In genomic region chr6:48555956-48556355, GRCm38 (mm10) we compare ENCODE assay signal across 12 mouse cellular contexts. TPM values are rescaled to one million over a fixed set of nuclear protein-coding genes. Genes with fewer than 3 reads are reported as not detected.
DNase-seq lines count a peak whose midpoint lies in the region; ATAC-seq and TF ChIP-seq lines count a peak whose summit lies in the region.
"Had no signal": no experiment of that assay in that cellular context is flagged by ENCODE, and none has a peak within 500 bp of the region (broad histone marks: within the 10 kb centered on the region; RNA-seq: fewer than 3 reads in every experiment).

No protein-coding gene starts in this region.

- peak overlapping the region; percentile 70 for H3K4me2 ChIP-seq in forebrain, embryonic 12.5 days
- H3K4me2 ChIP-seq in forebrain, embryonic 15.5 days (replicated peaks): no peak overlapping the region
- 0 out of 2 replicates have a peak overlapping the region, but pooled peaks have one; percentile 84 for H3K4me2 ChIP-seq in limb, embryonic 14.5 days (replicated peaks; ENCODE audit: low read depth, low read length, severe bottlenecking)
- no peak overlapping the region for H3K4me2 ChIP-seq in lung, postnatal 0 days (replicated peaks; ENCODE audit: low read depth, low read length)

- no peak overlapping the region for H3K4me3 ChIP-seq in forebrain, embryonic 12.5 days (replicated peaks)
- H3K4me3 ChIP-seq in forebrain, embryonic 15.5 days: no peak overlapping the region
- H3K4me3 ChIP-seq in megakaryocyte, embryonic 14.5 days (replicated peaks): peak overlapping the region; percentile 53
- no peak overlapping the region for H3K4me3 ChIP-seq in limb, embryonic 14.5 days (replicated peaks; ENCODE audit: low read length)
- no peak overlapping the region for H3K4me3 ChIP-seq in lung, postnatal 0 days (ENCODE audit: low read depth, low read length)

- TF ChIP-seq CTCF in lung, postnatal 0 days (IDR thresholded peaks at IDR 0.05): no peak

- no peaks in the 10 kb centered on the region for H3K27me3 ChIP-seq in forebrain, embryonic 12.5 days
- no peaks in the 10 kb centered on the region for H3K27me3 ChIP-seq in forebrain, embryonic 15.5 days
- H3K27me3 ChIP-seq in megakaryocyte, embryonic 14.5 days (replicated peaks): no peaks in the 10 kb centered on the region
- no peaks in the 10 kb centered on the region for H3K27me3 ChIP-seq in limb, embryonic 14.5 days (ENCODE audit: control insufficient read depth, insufficient read depth, low read length)
- no peaks in the 10 kb centered on the region for H3K27me3 ChIP-seq in lung, postnatal 0 days (replicated peaks; ENCODE audit: insufficient read depth, low read length)

- H3K27ac ChIP-seq in forebrain, embryonic 12.5 days: no peak overlapping the region
- H3K27ac ChIP-seq in forebrain, embryonic 15.5 days (replicated peaks): no peak overlapping the region
- H3K27ac ChIP-seq in limb, embryonic 14.5 days (replicated peaks; ENCODE audit: low read depth, low read length): peak overlapping the region; percentile 97; the same call in 1 of the 2 replicates
- H3K27ac ChIP-seq in lung, postnatal 0 days (ENCODE audit: low read length): no peak overlapping the region

- no peak for TF ChIP-seq POLR2A in limb, embryonic 14.5 days (IDR thresholded peaks at IDR 0.05; ENCODE audit: borderline replicate concordance, extremely low read depth, insufficient read depth, insufficient read length)

- no peak for ATAC-seq in forebrain, embryonic 12.5 days (ENCODE audit: low FRiP score)
- ATAC-seq in forebrain, embryonic 15.5 days (replicated peaks): no peak
- ATAC-seq in megakaryocyte, adult 5-6 weeks (ENCODE audit: poor library complexity, severe bottlenecking): no peak
- no peak for ATAC-seq in limb, embryonic 14.5 days (ENCODE audit: low FRiP score, low read depth)
- no peak for ATAC-seq in lung, postnatal 0 days

- 88% methylated on average over 3 of the region's 3 CpGs for WGBS in forebrain, embryonic 12.5 days
- 91% methylated on average over 3 of the region's 3 CpGs for WGBS in forebrain, embryonic 15.5 days
- 92% methylated on average over 3 of the region's 3 CpGs for WGBS in limb, embryonic 14.5 days
- WGBS in lung, postnatal 0 days: 88% methylated on average over 3 of the region's 3 CpGs

- TF ChIP-seq EP300 in lung, postnatal 0 days (IDR thresholded peaks at IDR 0.05): no peak

- no peak for DNase-seq in limb, embryonic 14.5 days (ENCODE audit: low spot score)
- DNase-seq in ovary, adult 18-20 months (ENCODE audit: low spot score): no peak
- no peak for DNase-seq in testis, postnatal 10 days (ENCODE audit: low spot score)
- DNase-seq in lung, postnatal 0 days (ENCODE audit: low spot score): no peak
- DNase-seq: kidney, adult 2 months had no signal

- H3K9me3 ChIP-seq in forebrain, embryonic 12.5 days: no peaks in the 10 kb centered on the region
- H3K9me3 ChIP-seq in forebrain, embryonic 15.5 days: no peaks in the 10 kb centered on the region
- no peaks in the 10 kb centered on the region for H3K9me3 ChIP-seq in megakaryocyte, embryonic 14.5 days
- H3K9me3 ChIP-seq in limb, embryonic 14.5 days (ENCODE audit: control insufficient read depth, low read length): no peaks in the 10 kb centered on the region
- H3K9me3 ChIP-seq in lung, postnatal 0 days (ENCODE audit: low read length): no peaks in the 10 kb centered on the region

- no peak overlapping the region for H3K9ac ChIP-seq in forebrain, embryonic 12.5 days
- H3K9ac ChIP-seq in forebrain, embryonic 15.5 days (replicated peaks): no peak overlapping the region
- H3K9ac ChIP-seq in limb, embryonic 14.5 days (ENCODE audit: low read depth, low read length, severe bottlenecking): no peak overlapping the region
- H3K9ac ChIP-seq in lung, postnatal 0 days (replicated peaks; ENCODE audit: low read depth): no peak overlapping the region

- peaks cover 16% of the 10 kb centered on the region for H3K4me1 ChIP-seq in forebrain, embryonic 12.5 days
- peaks cover 18% of the 10 kb centered on the region for H3K4me1 ChIP-seq in forebrain, embryonic 15.5 days
- peaks cover 28% of the 10 kb centered on the region for H3K4me1 ChIP-seq in megakaryocyte, embryonic 14.5 days
- peaks cover 8% of the 10 kb centered on the region; the same call in 1 of the 2 replicates for H3K4me1 ChIP-seq in limb, embryonic 14.5 days (ENCODE audit: control insufficient read depth, insufficient read depth, low read length)
- H3K4me1 ChIP-seq in lung, postnatal 0 days (ENCODE audit: insufficient read depth, low read depth, low read length): peaks cover 4% of the 10 kb centered on the region; the same call in 1 of the 2 replicates

- peaks cover 18% of the 10 kb centered on the region for H3K36me3 ChIP-seq in forebrain, embryonic 12.5 days (replicated peaks)
- no peaks in the 10 kb centered on the region for H3K36me3 ChIP-seq in forebrain, embryonic 15.5 days
- H3K36me3 ChIP-seq in megakaryocyte, embryonic 14.5 days (replicated peaks; ENCODE audit: low read length): peaks cover 42% of the 10 kb centered on the region
- no peaks in the 10 kb centered on the region for H3K36me3 ChIP-seq in limb, embryonic 14.5 days (ENCODE audit: control insufficient read depth, insufficient read depth, low read length)
- no peaks in the 10 kb centered on the region for H3K36me3 ChIP-seq in lung, postnatal 0 days (ENCODE audit: insufficient read depth, low read length)

RNA-seq across cellular contexts. Expression of gene Lrrc61, which starts 1.4 kb away (rescaled TPM):
- polyA plus RNA-seq in forebrain, embryonic 12.5 days (2016; fragmentation: Nextera tagmentation; extraction: Ambion mirVana): 16.7 and 21.3 TPM in 2 replicates
- 15.4 and 18.0 TPM in 2 replicates for polyA plus RNA-seq in forebrain, embryonic 15.5 days (2015; fragmentation: Nextera tagmentation; extraction: Ambion mirVana)
- 9.9 and 12.4 TPM in 2 replicates for polyA plus RNA-seq in megakaryocyte, embryonic 14.5 days (2012; ENCODE audit: insufficient read depth, low replicate concordance)
- total RNA-seq in megakaryocyte, adult 5-6 weeks (2015): 13.4 and 14.3 TPM in 2 replicates
- 9.7 and 11.3 TPM in 2 replicates for total RNA-seq in megakaryocyte, adult 5-6 weeks (2017)
- 17.6 and 18.4 TPM in 2 replicates for polyA plus RNA-seq in limb, embryonic 14.5 days (2012; rRNA removed)
- 5.9 and 6.7 TPM in 2 replicates for polyA plus RNA-seq in limb, embryonic 14.5 days (2014; fragmentation: Nextera tagmentation; extraction: Ambion mirVana)
- 4.2 and 4.7 TPM in 2 replicates for polyA plus RNA-seq in lung, postnatal 0 days (2015; fragmentation: Nextera tagmentation; extraction: Ambion mirVana)

RNA-seq across cellular contexts. Expression of gene Rarres2, which starts 16.6 kb away (rescaled TPM):
- 0.74 and 1.2 TPM in 2 replicates for polyA plus RNA-seq in forebrain, embryonic 12.5 days (2016; fragmentation: Nextera tagmentation; extraction: Ambion mirVana)
- 3.0 and 3.4 TPM in 2 replicates for polyA plus RNA-seq in forebrain, embryonic 15.5 days (2015; fragmentation: Nextera tagmentation; extraction: Ambion mirVana)
- polyA plus RNA-seq in megakaryocyte, embryonic 14.5 days (2012; ENCODE audit: insufficient read depth, low replicate concordance): not detected in 2 replicates
- 0.74 TPM in 1 of 2 replicates, not detected in the other for total RNA-seq in megakaryocyte, adult 5-6 weeks (2015)
- total RNA-seq in megakaryocyte, adult 5-6 weeks (2017): 0.15 and 0.94 TPM in 2 replicates
- polyA plus RNA-seq in limb, embryonic 14.5 days (2012; rRNA removed): 15.2 and 19.7 TPM in 2 replicates
- 16.1 and 21.3 TPM in 2 replicates for polyA plus RNA-seq in limb, embryonic 14.5 days (2014; fragmentation: Nextera tagmentation; extraction: Ambion mirVana)
- polyA plus RNA-seq in lung, postnatal 0 days (2015; fragmentation: Nextera tagmentation; extraction: Ambion mirVana): 301 and 319 TPM in 2 replicates

RNA-seq across cellular contexts. Expression of gene Atp6v0e2, which starts 18.5 kb away (rescaled TPM):
- polyA plus RNA-seq in forebrain, embryonic 12.5 days (2016; fragmentation: Nextera tagmentation; extraction: Ambion mirVana): 78.6 and 88.3 TPM in 2 replicates
- polyA plus RNA-seq in forebrain, embryonic 15.5 days (2015; fragmentation: Nextera tagmentation; extraction: Ambion mirVana): 199 and 211 TPM in 2 replicates
- polyA plus RNA-seq in megakaryocyte, embryonic 14.5 days (2012; ENCODE audit: insufficient read depth, low replicate concordance): 2.1 TPM in 1 of 2 replicates, not detected in the other
- not detected in 2 replicates for total RNA-seq in megakaryocyte, adult 5-6 weeks (2015)
- 0.48 TPM in 1 of 2 replicates, not detected in the other for total RNA-seq in megakaryocyte, adult 5-6 weeks (2017)
- 11.0 and 13.1 TPM in 2 replicates for polyA plus RNA-seq in limb, embryonic 14.5 days (2012; rRNA removed)
- 7.8 and 8.7 TPM in 2 replicates for polyA plus RNA-seq in limb, embryonic 14.5 days (2014; fragmentation: Nextera tagmentation; extraction: Ambion mirVana)
- polyA plus RNA-seq in lung, postnatal 0 days (2015; fragmentation: Nextera tagmentation; extraction: Ambion mirVana): 8.4 and 9.1 TPM in 2 replicates

RNA-seq across cellular contexts. Expression of gene Gm45021, which starts 33.5 kb away (rescaled TPM):
- polyA plus RNA-seq in forebrain, embryonic 12.5 days (2016; fragmentation: Nextera tagmentation; extraction: Ambion mirVana): not detected in 2 replicates
- not detected in 2 replicates for polyA plus RNA-seq in forebrain, embryonic 15.5 days (2015; fragmentation: Nextera tagmentation; extraction: Ambion mirVana)
- polyA plus RNA-seq in megakaryocyte, embryonic 14.5 days (2012; ENCODE audit: insufficient read depth, low replicate concordance): not detected in 2 replicates
- total RNA-seq in megakaryocyte, adult 5-6 weeks (2015): not detected in 2 replicates
- not detected in 2 replicates for total RNA-seq in megakaryocyte, adult 5-6 weeks (2017)
- polyA plus RNA-seq in limb, embryonic 14.5 days (2012; rRNA removed): 0.78 TPM in 1 of 2 replicates, not detected in the other
- polyA plus RNA-seq in limb, embryonic 14.5 days (2014; fragmentation: Nextera tagmentation; extraction: Ambion mirVana): 0.94 TPM in 1 of 2 replicates, not detected in the other
- polyA plus RNA-seq in lung, postnatal 0 days (2015; fragmentation: Nextera tagmentation; extraction: Ambion mirVana): not detected in 2 replicates
- total RNA-seq: gastrocnemius, adult 18-20 months had no signal
- polyA plus RNA-seq: brain, embryonic 14.5 days; C2C12; kidney, adult 2 months had no signal

RNA-seq across cellular contexts. Expression of gene Repin1, which starts 37.7 kb away (rescaled TPM):
- 46.7 and 50.0 TPM in 2 replicates for polyA plus RNA-seq in forebrain, embryonic 12.5 days (2016; fragmentation: Nextera tagmentation; extraction: Ambion mirVana)
- 34.9 and 35.8 TPM in 2 replicates for polyA plus RNA-seq in forebrain, embryonic 15.5 days (2015; fragmentation: Nextera tagmentation; extraction: Ambion mirVana)
- 72.0 and 191 TPM in 2 replicates for polyA plus RNA-seq in megakaryocyte, embryonic 14.5 days (2012; ENCODE audit: insufficient read depth, low replicate concordance)
- 1.8 and 2.7 TPM in 2 replicates for total RNA-seq in megakaryocyte, adult 5-6 weeks (2015)
- total RNA-seq in megakaryocyte, adult 5-6 weeks (2017): 4.0 and 4.3 TPM in 2 replicates
- 35.2 and 55.3 TPM in 2 replicates for polyA plus RNA-seq in limb, embryonic 14.5 days (2012; rRNA removed)
- polyA plus RNA-seq in limb, embryonic 14.5 days (2014; fragmentation: Nextera tagmentation; extraction: Ambion mirVana): 23.3 and 25.7 TPM in 2 replicates
- 15.2 and 15.5 TPM in 2 replicates for polyA plus RNA-seq in lung, postnatal 0 days (2015; fragmentation: Nextera tagmentation; extraction: Ambion mirVana)

Comparison
In these comparisons a context has a peak if more than half of its experiments do, and no peak if none do; other contexts are left out.
1. H3K4me2 ChIP-seq: peak in forebrain, embryonic 12.5 days (single experiment) and limb, embryonic 14.5 days (single experiment); none in forebrain, embryonic 15.5 days (single experiment) and lung, postnatal 0 days (single experiment).
2. RNA of gene Rarres2, which starts 16.6 kb away (polyA plus RNA-seq): 301 to 319 TPM in lung, postnatal 0 days; 15.2 to 21.3 TPM in limb, embryonic 14.5 days, 3.0 to 3.4 TPM in forebrain, embryonic 15.5 days, 0.74 to 1.2 TPM in forebrain, embryonic 12.5 days and not detected in megakaryocyte, embryonic 14.5 days; every median in the first group is over 10 times any median in the second.